Mouse (Mus musculus) embryonic facial prominence, embryonic 14.5 days (tissue): ENCODE results near the gene Brca2. TPM values are rescaled to one million over a fixed set of nuclear protein-coding genes. Genes with fewer than 3 reads are reported as not detected.

Source experiments
- ATAC-seq: fragments of 200-750 bp; cut with Nextera tagmentation; 2 replicates; pipeline ENCODE4 v1.8.0; 2017; ENCODE audit warnings: low read depth, moderate number of reproducible peaks, moderate TSS enrichment
- DNase-seq: peaks from one replicate; pipeline ENCODE4 v3.0.0-alpha.2; 2015; ENCODE audit warnings: low spot score
- H3K27ac ChIP-seq: fragments of 300-500 bp; sonication (generic); replicated peaks from 2 replicates; pipeline ENCODE4 v1.5.1; 2014; ENCODE audit warnings: low read depth, mild to moderate bottlenecking, low read length, moderate library complexity
- H3K27me3 ChIP-seq: fragments of 300-500 bp; sonication (generic); replicated peaks from 2 replicates; pipeline ENCODE4 v1.6.1; 2014; ENCODE audit warnings: low read length; ENCODE audit not compliant: control insufficient read depth, insufficient read depth
- H3K36me3 ChIP-seq: fragments of 300-500 bp; sonication (generic); 2 replicates; pipeline ENCODE4 v1.6.1; 2014; ENCODE audit warnings: low read length, mixed read lengths; ENCODE audit not compliant: control insufficient read depth, insufficient read depth
- H3K4me1 ChIP-seq: fragments of 300-500 bp; sonication (generic); 2 replicates; pipeline ENCODE4 v1.6.1; 2014; ENCODE audit warnings: antibody characterized with exemption, low read length; ENCODE audit not compliant: control insufficient read depth, insufficient read depth
- H3K4me2 ChIP-seq: fragments of 300-500 bp; sonication (generic); 2 replicates; pipeline ENCODE4 v1.6.1; 2014; ENCODE audit warnings: low read depth, mild to moderate bottlenecking, low read length, moderate library complexity, mixed read lengths
- H3K4me3 ChIP-seq: fragments of 300-500 bp; sonication (generic); 2 replicates; pipeline ENCODE4 v1.5.1; 2014; ENCODE audit warnings: low read depth, mild to moderate bottlenecking, low read length
- H3K9ac ChIP-seq: fragments of 300-500 bp; sonication (generic); 2 replicates; pipeline ENCODE4 v1.6.1; 2014; ENCODE audit warnings: low read depth, mild to moderate bottlenecking, low read length, moderate library complexity, mixed read lengths
- H3K9me3 ChIP-seq: fragments of 300-500 bp; sonication (generic); 2 replicates; pipeline ENCODE4 v1.6.1; 2016; ENCODE audit warnings: low read length; ENCODE audit not compliant: control insufficient read depth
- WGBS: fragments of 180-500 bp; shearing (Covaris S2); extraction: QIAGEN DNeasy Blood & Tissue Kit; methylation state at CpG from one replicate; pipeline ENCODE4 v1.1.7; 2014; 5-methylcytosine and 5-hydroxymethylcytosine counted together
- polyA plus RNA-seq: library from polyadenylated mRNA; unstranded; fragments of >200 nt; fragmentation: Nextera tagmentation; extraction: Ambion mirVana; gene quantifications from 2 replicates; pipeline ENCODE4 v1.2.1, GENCODE M21; 2014

The Brca2 gene
- polyA plus RNA-seq, 1 experiment from 2014 or later: 14.5 TPM

DNA sequence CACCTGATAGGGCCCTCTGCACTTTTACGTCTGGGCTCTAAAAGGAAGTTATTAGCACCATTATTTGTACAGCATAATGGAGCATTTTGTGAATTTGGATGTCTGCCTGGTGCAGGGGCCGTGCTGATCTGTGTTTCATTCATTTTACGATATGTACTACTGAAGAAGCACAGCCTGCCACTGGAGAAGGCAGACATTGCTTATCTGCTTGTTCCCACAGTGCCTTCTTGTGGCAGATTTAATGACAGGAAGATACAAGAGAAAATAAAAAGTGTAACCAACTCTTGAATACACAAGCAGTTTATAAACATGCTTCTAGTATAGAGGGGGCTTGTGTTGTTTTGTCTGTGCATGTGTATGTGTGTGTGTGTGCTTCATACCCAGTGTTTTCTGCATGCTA lies 29.2 kb downstream of the Brca2 start:
- Histone ChIP-seq H3K36me3 (peaks cover 51% of the 10 kb centered on the region), H3K27me3 (no peaks in the 10 kb centered on the region), H3K4me3 (no peak overlapping the region), H3K9me3 (no peaks in the 10 kb centered on the region), H3K9ac (no peak overlapping the region), H3K27ac (no peak overlapping the region), H3K4me2 (no peak overlapping the region), H3K4me1 (no peaks in the 10 kb centered on the region)
- no peak for ATAC-seq
- 60% methylated on average over 3 of the region's 3 CpGs for WGBS
- DNase-seq: peak; percentile 10

DNA sequence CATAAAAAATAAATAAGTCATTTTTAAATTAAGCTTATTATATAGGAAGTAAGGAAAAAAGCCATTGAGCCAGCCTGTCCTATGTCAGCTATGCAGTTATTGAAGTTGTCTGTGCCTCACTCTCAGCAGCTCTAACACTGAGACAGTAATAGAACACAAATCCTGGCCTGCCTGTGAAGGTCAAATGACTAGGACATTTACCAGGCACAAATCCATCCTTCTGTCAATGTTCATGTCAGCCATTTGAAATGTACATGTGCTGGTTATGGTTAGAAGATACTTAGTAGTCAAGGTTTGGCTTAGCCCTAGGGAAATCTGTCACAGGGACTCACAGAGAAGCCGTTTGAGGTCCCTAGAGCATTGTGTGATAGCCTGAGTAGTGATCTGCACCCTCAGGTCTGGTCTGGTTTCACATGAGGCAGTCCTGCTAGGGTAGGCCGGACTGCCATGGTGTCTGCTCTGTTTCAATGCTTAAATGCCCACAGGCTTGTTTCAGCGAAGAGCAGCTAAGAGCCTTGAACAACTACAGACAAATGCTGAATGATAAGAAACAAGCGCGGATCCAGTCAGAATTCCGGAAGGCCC lies 37.2 kb downstream of the Brca2 start:
- no peak overlapping the region for H3K27ac ChIP-seq
- H3K4me3 ChIP-seq: no peak overlapping the region
- H3K27me3 ChIP-seq: no peaks in the 10 kb centered on the region
- H3K9me3 ChIP-seq: no peaks in the 10 kb centered on the region
- ATAC-seq (no peak), DNase-seq (no peak)
- H3K36me3 ChIP-seq: peaks cover 63% of the 10 kb centered on the region
- no peak overlapping the region for H3K9ac ChIP-seq
- no peaks in the 10 kb centered on the region for H3K4me1 ChIP-seq
- 91% methylated on average over 6 of the region's 6 CpGs for WGBS
- no peak overlapping the region for H3K4me2 ChIP-seq

DNA sequence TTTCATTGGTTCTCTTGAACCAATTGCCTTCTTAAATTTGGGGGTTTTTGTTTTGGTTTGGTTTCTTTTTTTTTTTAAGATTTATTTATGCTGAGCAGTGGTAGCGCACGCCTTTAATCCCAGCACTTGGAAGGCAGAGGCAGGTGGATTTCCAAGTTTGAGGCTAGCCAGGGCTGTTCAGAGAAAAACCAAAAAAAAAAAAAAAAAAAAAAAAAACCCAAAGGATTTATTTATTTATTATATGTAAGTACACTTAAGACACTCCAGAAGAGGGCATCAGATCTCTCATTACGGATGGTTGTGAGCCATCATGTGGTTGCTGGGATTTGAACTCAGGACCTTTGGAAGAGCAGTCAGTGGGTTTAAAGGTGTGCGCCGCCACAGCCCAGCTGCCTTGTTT lies 38.4 kb downstream of the Brca2 start:
- no peaks in the 10 kb centered on the region for H3K9me3 ChIP-seq
- H3K36me3 ChIP-seq: peaks cover 60% of the 10 kb centered on the region
- H3K4me2 ChIP-seq: no peak overlapping the region
- H3K4me1 ChIP-seq: no peaks in the 10 kb centered on the region
- no peak overlapping the region for H3K9ac ChIP-seq
- no peak overlapping the region for H3K4me3 ChIP-seq
- no peak for ATAC-seq
- no peak for DNase-seq
- no peaks in the 10 kb centered on the region for H3K27me3 ChIP-seq
- WGBS: 91% methylated on average over 5 of the region's 5 CpGs
- no peak overlapping the region for H3K27ac ChIP-seq

DNA sequence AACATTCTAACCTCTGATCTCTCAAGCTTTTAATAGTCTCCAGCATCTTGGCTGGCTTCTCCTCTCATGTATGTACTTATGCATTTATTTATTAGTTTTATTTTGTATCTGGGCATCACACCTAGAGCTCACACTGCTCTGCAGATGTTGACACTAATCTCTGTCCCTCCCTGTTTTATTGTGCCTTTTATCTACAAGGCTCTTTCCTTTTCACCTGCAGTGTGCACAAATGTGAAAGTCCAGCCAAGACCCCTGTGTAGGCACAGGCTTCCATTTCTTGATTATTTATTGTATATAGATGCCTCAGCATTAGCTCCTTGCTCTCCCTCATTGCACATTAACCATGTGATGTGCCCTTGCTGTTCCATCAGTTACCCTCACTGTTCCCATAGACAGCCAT lies 38.9 kb downstream of the Brca2 start:
- Histone ChIP-seq H3K36me3 (peaks cover 64% of the 10 kb centered on the region), H3K9ac (no peak overlapping the region), H3K9me3 (no peaks in the 10 kb centered on the region), H3K4me3 (no peak overlapping the region), H3K27me3 (no peaks in the 10 kb centered on the region), H3K4me2 (no peak overlapping the region), H3K4me1 (no peaks in the 10 kb centered on the region), H3K27ac (no peak overlapping the region)
- ATAC-seq: no peak
- no peak for DNase-seq

DNA sequence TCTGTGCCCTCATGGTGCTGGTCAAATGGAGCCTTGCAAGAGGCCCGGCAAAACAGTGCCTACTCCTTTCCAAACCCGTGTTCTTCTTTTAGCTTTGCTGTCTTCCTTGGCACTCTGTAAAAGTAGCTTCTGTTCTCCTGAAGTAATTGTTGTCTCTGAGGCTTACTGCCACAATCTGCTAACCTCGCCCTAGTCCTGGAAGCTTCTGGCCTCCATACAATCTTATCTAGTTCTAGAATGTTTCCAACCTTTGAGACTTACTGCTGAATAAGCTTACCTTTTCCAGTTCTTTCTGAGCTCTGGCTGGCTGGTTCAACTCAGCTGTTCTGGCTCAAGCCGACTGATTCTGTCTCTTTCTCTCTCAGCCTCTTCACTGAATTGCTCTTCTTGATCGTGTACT lies 39.4 kb downstream of the Brca2 start:
- H3K27ac ChIP-seq: no peak overlapping the region
- DNase-seq: no peak
- H3K36me3 ChIP-seq: peaks cover 68% of the 10 kb centered on the region
- no peaks in the 10 kb centered on the region for H3K9me3 ChIP-seq
- H3K4me3 ChIP-seq: no peak overlapping the region
- H3K9ac ChIP-seq: no peak overlapping the region
- no peaks in the 10 kb centered on the region for H3K4me1 ChIP-seq
- H3K4me2 ChIP-seq: no peak overlapping the region
- WGBS: 93% methylated on average over 5 of the region's 5 CpGs
- ATAC-seq: no peak
- H3K27me3 ChIP-seq: no peaks in the 10 kb centered on the region

DNA sequence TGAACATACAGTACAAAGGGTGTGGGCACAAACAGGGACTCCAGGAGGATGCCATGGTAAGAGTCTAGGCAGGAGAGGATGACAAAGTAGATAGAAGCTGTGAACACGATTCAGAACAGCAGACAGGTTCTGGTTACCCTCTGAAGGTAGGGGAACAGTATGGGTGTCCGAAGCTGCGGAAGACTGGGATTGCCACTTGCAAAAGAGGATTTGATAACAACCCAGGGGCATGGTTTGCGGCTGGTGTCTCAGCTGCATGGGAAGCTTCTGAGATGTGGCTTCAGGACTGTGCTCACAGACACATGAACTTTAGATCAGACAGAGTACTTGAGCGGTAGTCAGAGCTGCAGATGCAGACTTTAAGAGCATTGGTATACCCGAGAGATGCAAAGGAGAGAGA lies 42.0 kb downstream of the Brca2 start:
- Histone ChIP-seq H3K4me1 (no peaks in the 10 kb centered on the region), H3K27ac (no peak overlapping the region), H3K9me3 (no peaks in the 10 kb centered on the region), H3K9ac (no peak overlapping the region), H3K27me3 (no peaks in the 10 kb centered on the region), H3K4me3 (no peak overlapping the region), H3K4me2 (no peak overlapping the region), H3K36me3 (peaks cover 69% of the 10 kb centered on the region)
- DNase-seq: no peak
- no peak for ATAC-seq
- 92% methylated on average over 6 of the region's 6 CpGs for WGBS

DNA sequence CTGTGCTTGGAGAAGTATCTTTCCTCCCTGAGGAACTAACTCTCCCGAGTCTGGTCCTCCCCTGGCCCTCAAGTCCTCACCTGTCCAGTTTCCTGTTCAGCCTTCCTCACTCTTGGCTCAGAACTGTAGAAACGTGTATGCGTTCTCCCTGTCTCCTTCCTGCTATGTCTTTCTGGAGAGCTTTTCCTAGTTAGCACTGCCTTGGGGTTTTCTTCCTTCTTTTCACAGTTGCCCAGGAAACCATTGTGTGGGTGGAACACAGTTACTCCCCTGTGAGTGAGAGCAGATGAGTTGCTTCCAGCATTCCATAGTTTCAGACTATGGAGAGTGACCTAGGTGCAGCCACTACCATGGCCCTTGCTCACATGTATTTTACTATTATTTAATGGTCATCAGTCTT lies 43.8 kb downstream of the Brca2 start:
- no peak overlapping the region for H3K4me3 ChIP-seq
- H3K9ac ChIP-seq: no peak overlapping the region
- WGBS: 69% methylated on average over 3 of the region's 3 CpGs
- ATAC-seq (no peak), DNase-seq (no peak)
- H3K27me3 ChIP-seq: no peaks in the 10 kb centered on the region
- no peak overlapping the region for H3K27ac ChIP-seq
- H3K36me3 ChIP-seq: peaks cover 52% of the 10 kb centered on the region
- no peaks in the 10 kb centered on the region for H3K9me3 ChIP-seq
- no peaks in the 10 kb centered on the region for H3K4me1 ChIP-seq
- H3K4me2 ChIP-seq: no peak overlapping the region

DNA sequence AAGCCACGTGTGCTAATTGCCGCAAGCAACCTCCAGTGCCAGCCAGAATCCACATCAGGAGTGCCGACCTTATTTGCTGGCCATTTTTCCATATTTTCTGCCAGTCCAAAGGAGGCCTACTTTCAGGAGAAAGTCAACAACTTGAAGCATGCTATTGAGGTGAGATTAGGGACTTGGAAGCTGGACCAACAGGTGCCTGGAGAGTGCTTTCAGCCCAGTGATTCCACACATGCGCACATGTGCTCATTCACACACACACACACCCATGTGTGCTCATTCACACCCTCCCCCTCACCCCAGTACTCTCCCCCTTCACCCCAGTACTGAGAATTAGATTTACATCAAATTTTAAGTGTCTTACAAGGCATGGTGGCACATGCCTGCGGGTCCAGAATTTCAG lies 44.5 kb downstream of the Brca2 start:
- Histone ChIP-seq H3K27me3 (no peaks in the 10 kb centered on the region), H3K4me3 (no peak overlapping the region), H3K9me3 (no peaks in the 10 kb centered on the region), H3K36me3 (peaks cover 49% of the 10 kb centered on the region), H3K4me1 (no peaks in the 10 kb centered on the region), H3K27ac (no peak overlapping the region), H3K9ac (no peak overlapping the region), H3K4me2 (no peak overlapping the region)
- WGBS: 89% methylated on average over 5 of the region's 5 CpGs
- DNase-seq (no peak), ATAC-seq (no peak)

DNA sequence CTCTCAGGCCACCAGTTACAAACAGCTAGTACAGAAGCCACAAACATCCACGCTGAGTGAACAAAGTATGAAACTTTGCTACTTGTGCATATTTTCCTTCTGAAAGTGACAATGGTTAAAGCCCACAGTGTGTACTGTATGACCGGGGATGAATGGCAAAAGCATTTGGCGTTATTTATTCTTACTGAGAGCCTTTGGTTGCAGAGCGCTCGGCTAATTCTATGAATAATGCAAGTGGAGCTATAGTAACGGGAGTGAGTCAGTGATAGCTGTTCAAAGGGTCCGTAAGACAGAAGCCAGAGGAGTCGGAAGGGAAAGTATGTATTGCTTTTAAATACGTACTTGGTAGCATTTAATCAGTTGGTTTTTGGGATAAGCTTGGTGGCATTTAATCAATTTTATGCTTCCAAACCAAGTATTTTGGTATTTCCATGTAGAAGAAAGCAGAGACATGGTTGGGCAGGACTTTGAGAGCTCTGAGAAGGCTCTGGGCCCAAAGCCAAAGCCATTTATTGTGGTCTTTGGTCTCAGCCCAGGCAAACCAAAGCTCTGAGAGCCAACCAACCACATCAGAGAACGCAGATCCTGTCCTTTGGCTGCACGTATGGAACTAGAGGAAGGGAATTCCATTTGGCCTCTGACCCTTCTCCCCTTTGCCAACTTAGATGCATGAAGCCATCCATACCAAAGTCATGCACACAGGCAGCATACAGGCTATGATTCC lies 48.2 kb downstream of the Brca2 start:
- DNase-seq (peak; percentile 80), ATAC-seq (no peak)
- Histone ChIP-seq H3K27me3 (no peaks in the 10 kb centered on the region), H3K9me3 (no peaks in the 10 kb centered on the region), H3K4me2 (no peak overlapping the region), H3K27ac (no peak overlapping the region), H3K4me3 (no peak overlapping the region), H3K9ac (no peak overlapping the region), H3K4me1 (no peaks in the 10 kb centered on the region), H3K36me3 (peaks cover 45% of the 10 kb centered on the region)
- WGBS: 83% methylated on average over 11 of the region's 11 CpGs
